Mouse (Mus musculus): ENCODE measurements around the gene Gm5767. TPM values are rescaled to one million over a fixed set of nuclear protein-coding genes. Genes with fewer than 3 reads are reported as not detected.
A peak's percentile ranks its signal among the peaks of the same experiment; 100 is the strongest.

The Gm5767 gene
- polyA plus RNA-seq (2015; fragmentation: Nextera tagmentation; extraction: Ambion mirVana), result 0.43 TPM in 1 of 2 replicates, not detected in the other

DNA sequence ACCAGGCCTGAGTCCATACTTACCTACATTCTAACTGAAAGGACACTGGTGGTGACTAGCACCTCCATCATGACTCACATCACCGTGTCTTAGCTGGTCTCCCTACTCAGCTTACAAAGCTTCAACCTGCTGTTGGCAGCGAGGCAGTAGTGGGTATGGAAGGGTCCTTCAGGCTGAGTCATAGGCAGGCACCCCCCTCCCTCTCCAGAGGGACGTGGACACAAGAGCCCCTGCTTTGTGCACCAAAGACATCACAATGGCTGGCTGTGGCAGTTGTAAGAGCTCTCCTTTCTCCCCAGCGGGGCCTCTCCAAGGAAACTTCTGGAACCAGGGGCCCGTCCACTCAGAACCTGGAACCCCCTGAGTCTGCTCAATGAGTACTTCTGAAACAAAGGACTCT, at the start of gene Gm5767:
Gene Gm5767, plus strand, starts transcription at position 301 of the 400 bp plus-strand sequence.
- ATAC-seq, result no peak
- H3K9me3 ChIP-seq (ENCODE audit: low read length), result no peaks in the 10 kb centered on the region
- 0 out of 2 replicates have a peak within 1 kb of the TSS, but pooled peaks have one; percentile 4 for H3K27ac ChIP-seq (ENCODE audit: low read depth)
- H3K36me3 ChIP-seq (replicated peaks; ENCODE audit: insufficient read depth, low read length), result peaks cover 5% of the 10 kb centered on the region; the same call in 1 of the 2 replicates
- H3K4me3 ChIP-seq (ENCODE audit: low read depth, low read length), result no peak within 1 kb of the TSS
- no peak within 1 kb of the TSS for H3K4me2 ChIP-seq (ENCODE audit: low read depth, low read length)
- TF ChIP-seq EP300 (IDR thresholded peaks at IDR 0.05; ENCODE audit: low read depth) (no peak), CTCF (IDR thresholded peaks at IDR 0.05; ENCODE audit: low read depth) (no peak)
- no peak within 1 kb of the TSS for H3K9ac ChIP-seq (replicated peaks)
- H3K4me1 ChIP-seq (ENCODE audit: insufficient read depth), result peaks cover 29% of the 10 kb centered on the region
- no peak for DNase-seq
- H3K27me3 ChIP-seq (ENCODE audit: insufficient read depth, low read length), result no peaks in the 10 kb centered on the region
- WGBS (ENCODE audit: insufficient replicate concordance), result 81% methylated on average over 5 of the region's 5 CpGs

DNA sequence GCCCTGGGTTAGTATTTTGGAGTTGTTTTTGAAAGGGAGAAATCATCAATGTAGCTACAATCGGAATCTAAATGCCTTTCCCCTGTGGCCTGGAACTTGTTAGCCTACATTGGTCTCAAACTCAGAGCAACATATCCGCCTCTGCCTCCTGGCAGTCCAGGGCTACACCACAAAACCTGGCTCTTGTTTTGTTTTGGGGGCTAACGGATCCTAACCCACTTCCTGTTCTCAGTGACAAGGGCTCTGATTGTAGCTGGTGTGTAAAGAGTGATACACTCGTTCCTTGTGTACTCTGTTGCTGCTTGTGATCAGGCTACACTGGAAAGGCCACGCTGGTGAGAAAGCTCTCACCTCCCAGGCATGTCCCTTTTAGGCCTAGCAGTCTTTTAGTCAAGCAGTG, 49.1 kb upstream of the Gm5767 start:
- H3K27me3 ChIP-seq (ENCODE audit: insufficient read depth, low read length), result no peaks in the 10 kb centered on the region
- no peak overlapping the region for H3K4me3 ChIP-seq (ENCODE audit: low read depth, low read length)
- WGBS (ENCODE audit: insufficient replicate concordance), result 52% methylated on average over 5 of the region's 5 CpGs
- no peaks in the 10 kb centered on the region for H3K9me3 ChIP-seq (ENCODE audit: low read length)
- DNase-seq, result no peak
- peaks cover 8% of the 10 kb centered on the region for H3K4me1 ChIP-seq (ENCODE audit: insufficient read depth)
- no peak overlapping the region for H3K27ac ChIP-seq (ENCODE audit: low read depth)
- peaks cover 16% of the 10 kb centered on the region for H3K36me3 ChIP-seq (replicated peaks; ENCODE audit: insufficient read depth, low read length)
- H3K4me2 ChIP-seq (ENCODE audit: low read depth, low read length), result no peak overlapping the region
- no peak for ATAC-seq
- TF ChIP-seq EP300 (IDR thresholded peaks at IDR 0.05; ENCODE audit: low read depth) (no peak), CTCF (IDR thresholded peaks at IDR 0.05; ENCODE audit: low read depth) (no peak)
- H3K9ac ChIP-seq (replicated peaks), result no peak overlapping the region

DNA sequence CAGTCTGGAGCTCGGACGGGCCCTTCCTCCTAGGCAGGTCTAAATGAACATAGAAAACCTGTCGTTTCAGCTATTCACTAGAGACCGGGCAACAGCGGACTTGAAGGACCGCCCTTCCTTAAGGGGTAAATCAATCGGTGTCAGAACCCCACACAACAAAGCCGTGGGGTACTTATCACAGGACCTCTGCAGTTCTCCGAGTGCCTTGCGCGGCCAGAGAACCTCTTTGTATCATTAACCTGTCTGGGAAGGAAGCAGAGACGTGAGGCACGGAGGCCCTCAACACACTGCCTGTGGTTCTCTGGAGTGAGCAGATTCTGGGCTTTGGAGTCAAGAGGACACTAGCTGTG, 43.7 kb upstream of the Gm5767 start:
- peaks cover 22% of the 10 kb centered on the region for H3K36me3 ChIP-seq (replicated peaks; ENCODE audit: insufficient read depth, low read length)
- no peaks in the 10 kb centered on the region for H3K27me3 ChIP-seq (ENCODE audit: insufficient read depth, low read length)
- H3K27ac ChIP-seq (ENCODE audit: low read depth), result peak overlapping the region; percentile 98
- ATAC-seq, result peak; percentile 28
- no peak for DNase-seq
- H3K4me3 ChIP-seq (ENCODE audit: low read depth, low read length), result peak overlapping the region; percentile 93
- H3K9ac ChIP-seq (replicated peaks), result peak overlapping the region; percentile 89
- H3K4me2 ChIP-seq (ENCODE audit: low read depth, low read length), result peak overlapping the region; percentile 88
- H3K9me3 ChIP-seq (ENCODE audit: low read length), result no peaks in the 10 kb centered on the region
- 0% methylated on average over 13 of the region's 13 CpGs for WGBS (ENCODE audit: insufficient replicate concordance)
- no peak for TF ChIP-seq CTCF (IDR thresholded peaks at IDR 0.05; ENCODE audit: low read depth)
- no peak for TF ChIP-seq EP300 (IDR thresholded peaks at IDR 0.05; ENCODE audit: low read depth)
- peaks cover 31% of the 10 kb centered on the region for H3K4me1 ChIP-seq (ENCODE audit: insufficient read depth)

DNA sequence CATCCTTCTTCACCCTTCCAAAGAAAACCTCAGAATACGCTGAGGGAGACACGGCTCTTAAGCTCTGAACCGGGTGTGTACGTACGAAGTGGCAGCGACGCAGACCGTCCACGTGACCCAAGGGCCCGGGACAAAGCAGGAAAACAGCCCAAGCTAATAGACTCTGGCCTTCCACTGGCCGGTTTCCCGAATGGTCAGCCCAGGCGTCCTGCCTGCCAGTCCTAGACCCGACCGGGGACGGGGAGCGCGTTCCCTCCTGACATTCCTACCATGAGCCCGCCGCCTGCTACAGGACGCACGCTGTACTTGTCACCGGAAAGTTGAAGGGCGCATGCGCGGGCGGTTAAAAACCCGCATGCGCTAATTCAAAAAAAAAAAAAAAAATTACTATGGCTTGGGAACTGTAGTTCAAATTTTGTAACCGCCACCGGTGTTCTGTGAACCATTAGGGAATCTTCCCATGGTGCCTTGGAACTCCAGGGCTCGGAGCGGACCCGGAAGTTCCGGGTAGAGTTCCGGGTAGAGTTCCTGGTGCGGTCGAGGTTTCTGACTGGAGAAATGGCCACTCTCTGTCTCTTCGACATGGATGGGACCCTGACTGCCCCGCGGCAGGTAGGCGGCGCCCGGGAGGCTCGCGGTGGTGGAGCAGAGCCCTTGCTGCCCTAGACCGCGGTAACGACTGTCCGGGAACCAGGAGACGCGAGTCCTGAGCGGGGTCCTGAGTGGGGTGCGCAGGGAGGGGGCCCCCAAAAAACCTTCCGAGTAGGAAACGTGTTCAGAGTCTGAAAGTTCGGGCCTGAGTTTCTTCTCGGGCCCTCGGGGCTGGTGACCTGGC, 43.1 kb upstream of the Gm5767 start, which contains the start of the genes Pmm2 and Tmem186:
Gene Pmm2, plus strand, starts transcription at position 458 of the 835 bp plus-strand sequence.
Gene Tmem186, minus strand, starts transcription at position 496 of the 835 bp plus-strand sequence.
- DNase-seq, result peak; percentile 88
- Histone ChIP-seq H3K4me1 (ENCODE audit: insufficient read depth) (peaks cover 31% of the 10 kb centered on the region), H3K4me3 (ENCODE audit: low read depth, low read length) (peak within 1 kb of the TSS; percentile 93), H3K4me2 (ENCODE audit: low read depth, low read length) (peak within 1 kb of the TSS; percentile 88), H3K27ac (ENCODE audit: low read depth) (peak within 1 kb of the TSS; percentile 98), H3K9ac (replicated peaks) (peak within 1 kb of the TSS; percentile 89), H3K36me3 (replicated peaks; ENCODE audit: insufficient read depth, low read length) (peaks cover 22% of the 10 kb centered on the region), H3K27me3 (ENCODE audit: insufficient read depth, low read length) (no peaks in the 10 kb centered on the region), H3K9me3 (ENCODE audit: low read length) (no peaks in the 10 kb centered on the region)
- ATAC-seq, result peak; percentile 91
- TF ChIP-seq EP300 (IDR thresholded peaks at IDR 0.05; ENCODE audit: low read depth) (peak; percentile 49), CTCF (IDR thresholded peaks at IDR 0.05; ENCODE audit: low read depth) (peak; percentile 59)
- WGBS (ENCODE audit: insufficient replicate concordance), result under 1% methylated on average over 59 of the region's 59 CpGs

DNA sequence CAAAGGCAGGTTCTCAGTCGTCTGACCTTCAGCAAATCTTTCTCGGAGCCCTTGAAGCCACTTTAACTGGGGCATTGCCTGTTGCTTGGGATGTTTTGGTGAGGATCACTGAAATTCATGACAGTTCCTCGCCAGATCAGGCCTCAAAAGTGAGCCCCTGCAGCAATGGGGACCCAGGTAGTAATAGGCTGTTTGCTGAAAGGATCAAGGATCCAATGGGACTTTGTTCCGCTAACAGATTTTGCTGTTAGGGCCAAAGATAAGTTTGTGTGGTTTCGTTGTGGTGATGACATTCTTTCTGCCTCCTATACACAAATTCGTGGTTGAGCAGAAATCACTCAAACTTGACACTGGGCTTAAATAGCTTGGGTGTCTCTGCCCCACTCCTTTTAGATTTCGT, 42.4 kb upstream of the Gm5767 start:
- H3K27me3 ChIP-seq (ENCODE audit: insufficient read depth, low read length), result no peaks in the 10 kb centered on the region
- no peaks in the 10 kb centered on the region for H3K9me3 ChIP-seq (ENCODE audit: low read length)
- no peak for ATAC-seq
- H3K27ac ChIP-seq (ENCODE audit: low read depth), result peak overlapping the region; percentile 98
- WGBS (ENCODE audit: insufficient replicate concordance), result 16% methylated on average over 7 of the region's 7 CpGs
- H3K4me2 ChIP-seq (ENCODE audit: low read depth, low read length), result peak overlapping the region; percentile 88
- H3K36me3 ChIP-seq (replicated peaks; ENCODE audit: insufficient read depth, low read length), result peaks cover 29% of the 10 kb centered on the region
- peak overlapping the region; percentile 89 for H3K9ac ChIP-seq (replicated peaks)
- no peak for DNase-seq
- peak overlapping the region; percentile 93 for H3K4me3 ChIP-seq (ENCODE audit: low read depth, low read length)
- TF ChIP-seq CTCF (IDR thresholded peaks at IDR 0.05; ENCODE audit: low read depth) (no peak), EP300 (IDR thresholded peaks at IDR 0.05; ENCODE audit: low read depth) (no peak)
- peaks cover 31% of the 10 kb centered on the region for H3K4me1 ChIP-seq (ENCODE audit: insufficient read depth)

DNA sequence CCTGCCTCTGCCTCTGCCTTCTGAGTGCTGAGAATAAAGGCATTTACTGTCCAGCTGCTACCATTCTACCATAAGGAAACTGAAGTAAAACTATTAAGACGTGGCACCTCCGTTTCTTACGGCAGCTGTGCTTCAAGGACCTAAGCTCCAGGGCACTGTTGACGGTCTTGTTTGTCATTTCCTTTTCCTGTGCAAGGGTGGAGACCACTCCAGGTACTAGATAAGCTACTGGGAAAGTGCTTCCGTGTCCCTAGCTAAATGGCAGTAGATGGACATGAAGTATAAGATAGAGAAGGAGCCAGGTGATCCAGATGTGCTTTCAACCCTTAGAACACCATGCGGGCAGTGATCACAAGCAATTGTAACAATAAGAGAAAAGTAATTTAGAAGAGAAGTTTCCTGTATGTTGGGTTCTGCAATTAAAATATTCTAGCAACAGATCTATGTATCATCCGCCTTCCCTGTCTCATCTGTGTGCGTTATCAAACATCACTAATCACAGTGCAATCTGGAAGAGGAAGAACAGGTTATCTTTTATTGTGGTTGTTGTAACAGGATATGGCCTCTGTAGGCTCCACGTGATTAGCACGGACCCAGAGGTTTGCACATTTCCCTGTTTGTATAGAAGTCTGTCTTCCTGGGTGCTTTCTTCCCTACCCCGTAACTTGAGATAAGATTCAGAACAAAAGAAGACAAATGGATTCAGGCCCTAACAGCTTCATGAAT, 40.9 kb upstream of the Gm5767 start:
- H3K4me2 ChIP-seq (ENCODE audit: low read depth, low read length), result peak overlapping the region; percentile 33; the same call in 1 of the 2 replicates
- no peak overlapping the region for H3K4me3 ChIP-seq (ENCODE audit: low read depth, low read length)
- WGBS (ENCODE audit: insufficient replicate concordance), result 59% methylated on average over 11 of the region's 11 CpGs
- no peak overlapping the region for H3K27ac ChIP-seq (ENCODE audit: low read depth)
- H3K9ac ChIP-seq (replicated peaks), result no peak overlapping the region
- ATAC-seq (no peak), DNase-seq (no peak)
- H3K4me1 ChIP-seq (ENCODE audit: insufficient read depth), result peaks cover 31% of the 10 kb centered on the region
- peaks cover 36% of the 10 kb centered on the region for H3K36me3 ChIP-seq (replicated peaks; ENCODE audit: insufficient read depth, low read length)
- H3K9me3 ChIP-seq (ENCODE audit: low read length), result no peaks in the 10 kb centered on the region
- TF ChIP-seq CTCF (IDR thresholded peaks at IDR 0.05; ENCODE audit: low read depth) (no peak), EP300 (IDR thresholded peaks at IDR 0.05; ENCODE audit: low read depth) (no peak)
- H3K27me3 ChIP-seq (ENCODE audit: insufficient read depth, low read length), result no peaks in the 10 kb centered on the region

Data from liver, postnatal 0 days (tissue).